Mouse (Mus musculus) limb, embryonic 13.5 days (tissue): Measurements from ENCODE around the gene Fam166b. TPM values are rescaled to one million over a fixed set of nuclear protein-coding genes. Genes with fewer than 3 reads are reported as not detected.

Experiments used
- ATAC-seq: fragments of 200-750 bp; cut with Nextera tagmentation; 2 replicates; pipeline ENCODE4 v1.8.0; 2017; ENCODE audit warnings: low read depth, moderate number of reproducible peaks, moderate TSS enrichment; ENCODE audit not compliant: low FRiP score
- H3K27ac ChIP-seq: fragments of 300-500 bp; sonication (generic); 2 replicates; pipeline ENCODE4 v1.5.1; 2015; ENCODE audit warnings: inconsistent platforms, mild to moderate bottlenecking, moderate library complexity
- H3K27me3 ChIP-seq: fragments of 300-500 bp; sonication (generic); 2 replicates; pipeline ENCODE4 v1.6.1; 2015; ENCODE audit warnings: mild to moderate bottlenecking, inconsistent platforms
- H3K36me3 ChIP-seq: fragments of 300-500 bp; sonication (generic); 2 replicates; pipeline ENCODE4 v1.6.1; 2015; ENCODE audit warnings: inconsistent platforms, mild to moderate bottlenecking, moderate library complexity
- H3K4me1 ChIP-seq: fragments of 300-500 bp; sonication (generic); 2 replicates; pipeline ENCODE4 v1.6.1; 2015; ENCODE audit warnings: inconsistent platforms
- H3K4me2 ChIP-seq: fragments of 300-500 bp; sonication (generic); replicated peaks from 2 replicates; pipeline ENCODE4 v1.6.1; 2015; ENCODE audit warnings: inconsistent platforms, mild to moderate bottlenecking, moderate library complexity
- H3K4me3 ChIP-seq: fragments of 300-500 bp; sonication (generic); 2 replicates; pipeline ENCODE4 v1.5.1; 2015; ENCODE audit warnings: moderate library complexity, mild to moderate bottlenecking, inconsistent platforms
- H3K9ac ChIP-seq: fragments of 300-500 bp; sonication (generic); 2 replicates; pipeline ENCODE4 v1.6.1; 2015; ENCODE audit warnings: mild to moderate bottlenecking, inconsistent platforms
- H3K9me3 ChIP-seq: fragments of 300-500 bp; sonication (generic); 2 replicates; pipeline ENCODE4 v1.6.1; 2016; ENCODE audit warnings: inconsistent platforms
- WGBS: fragments of 180-500 bp; shearing (Covaris S2); methylation state at CpG from one replicate; pipeline ENCODE4 v1.1.7; 2015; 5-methylcytosine and 5-hydroxymethylcytosine counted together
- polyA plus RNA-seq: library from polyadenylated mRNA; unstranded; fragments of >200 nt; fragmentation: Nextera tagmentation; extraction: Ambion mirVana; gene quantifications from 2 replicates; pipeline ENCODE4 v1.2.1, GENCODE M21; 2015

Gene Fam166b
- polyA plus RNA-seq, 1 experiment from 2014 or later, result not detected

- Histone ChIP-seq H3K4me3 (no peak overlapping the region), H3K9me3 (no peaks in the 10 kb centered on the region), H3K27ac (no peak overlapping the region), H3K9ac (no peak overlapping the region; the same call in 1 of the 2 replicates), H3K4me1 (0 out of 2 replicates have a peak, but pooled peaks cover 12% of the 10 kb centered on the region), H3K27me3 (peaks cover 9% of the 10 kb centered on the region), H3K4me2 (no peak overlapping the region), H3K36me3 (peaks cover 69% of the 10 kb centered on the region)
- 84% methylated on average over 16 of the region's 16 CpGs for WGBS
- ATAC-seq, result no peak
These were observed 11.5 kb downstream of the Fam166b start for GRCm38 (mm10) chr4:43417269-43418062.

- Histone ChIP-seq H3K4me3 (no peak overlapping the region), H3K27ac (no peak overlapping the region), H3K36me3 (peaks cover 55% of the 10 kb centered on the region), H3K4me1 (0 out of 2 replicates have a peak, but pooled peaks cover 12% of the 10 kb centered on the region), H3K27me3 (no peaks in the 10 kb centered on the region), H3K4me2 (no peak overlapping the region), H3K9ac (no peak overlapping the region), H3K9me3 (no peaks in the 10 kb centered on the region)
- ATAC-seq, result no peak
- 94% methylated on average over 22 of the region's 22 CpGs for WGBS
These were observed 12.9 kb downstream of the Fam166b start for GRCm38 (mm10) chr4:43416071-43416490.

GRCm38 (mm10) chr4:43415221-43416070 is 13.5 kb downstream of the Fam166b start:
- no peaks in the 10 kb centered on the region for H3K27me3 ChIP-seq
- 0 out of 2 replicates have a peak, but pooled peaks cover 12% of the 10 kb centered on the region for H3K4me1 ChIP-seq
- H3K9me3 ChIP-seq, result no peaks in the 10 kb centered on the region
- 88% methylated on average over 29 of the region's 29 CpGs for WGBS
- no peak overlapping the region for H3K27ac ChIP-seq
- ATAC-seq, result no peak
- no peak overlapping the region for H3K4me3 ChIP-seq
- no peak overlapping the region for H3K9ac ChIP-seq
- no peak overlapping the region for H3K4me2 ChIP-seq
- H3K36me3 ChIP-seq, result peaks cover 54% of the 10 kb centered on the region

DNA sequence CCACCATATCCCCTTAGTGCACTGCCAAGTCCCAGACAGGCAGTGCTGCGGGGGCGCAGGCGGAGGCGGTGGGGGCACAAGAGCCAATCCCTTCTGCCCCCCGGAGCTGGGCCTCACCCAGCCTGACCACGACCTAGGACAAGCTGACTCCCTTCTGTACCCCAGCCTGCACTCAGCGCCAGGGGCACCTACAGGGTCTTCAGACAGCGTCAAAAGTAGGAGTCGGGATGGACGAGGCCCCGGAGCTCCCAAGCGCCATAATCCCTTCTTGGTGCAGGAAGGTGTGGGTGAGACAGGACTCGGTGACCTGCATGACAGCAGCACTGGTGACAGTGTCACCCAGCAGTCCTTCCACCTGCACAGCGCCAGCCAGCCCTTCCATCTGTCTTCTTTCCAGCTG is 14.2 kb downstream of the Fam166b start:
- Histone ChIP-seq H3K4me2 (no peak overlapping the region), H3K27ac (no peak overlapping the region), H3K4me1 (0 out of 2 replicates have a peak, but pooled peaks cover 7% of the 10 kb centered on the region), H3K9me3 (no peaks in the 10 kb centered on the region), H3K4me3 (no peak overlapping the region), H3K9ac (no peak overlapping the region), H3K27me3 (no peaks in the 10 kb centered on the region), H3K36me3 (peaks cover 54% of the 10 kb centered on the region)
- 90% methylated on average over 14 of the region's 14 CpGs for WGBS
- ATAC-seq, result no peak

DNA sequence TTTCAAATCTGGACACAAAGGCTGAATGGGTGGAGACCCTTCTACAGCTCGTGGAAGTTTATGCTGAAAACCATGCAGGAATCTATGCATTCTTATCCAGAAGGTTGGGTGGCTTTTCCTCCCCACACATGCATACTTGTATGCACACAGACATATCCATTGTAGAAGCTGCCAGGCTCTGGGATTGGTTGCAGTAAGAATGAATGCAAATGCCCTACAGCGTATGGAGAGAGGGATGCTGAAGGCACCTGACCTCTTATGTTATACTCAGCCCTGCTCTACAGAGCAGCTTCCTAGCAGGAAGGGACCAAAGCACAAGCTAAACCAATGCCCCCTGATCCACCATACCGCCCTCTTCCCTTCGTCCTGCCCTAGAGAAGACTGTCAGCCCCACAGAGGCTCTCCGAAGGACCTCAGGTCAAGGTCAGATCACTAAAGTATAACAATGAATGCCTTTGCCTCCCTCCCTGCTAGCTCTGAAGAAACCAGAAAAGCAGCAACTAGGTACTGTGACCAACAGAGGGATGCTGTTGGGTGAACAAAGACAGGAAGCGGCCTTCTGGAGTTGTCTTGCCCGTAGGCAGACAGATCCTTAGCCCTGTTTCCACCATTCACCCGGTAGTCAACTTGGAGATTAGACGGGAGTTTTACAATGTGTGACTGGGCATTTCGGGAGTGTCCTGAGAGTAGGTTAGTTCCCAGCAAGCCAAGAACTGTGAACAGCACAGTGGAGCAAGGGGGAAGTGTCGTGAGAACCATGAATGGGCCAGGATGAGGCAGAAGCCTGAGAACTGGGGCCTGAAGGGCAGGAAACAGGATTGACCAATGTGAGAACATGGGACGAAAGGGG is 21.6 kb downstream of the Fam166b start:
- peak overlapping the region; percentile 70 for H3K9ac ChIP-seq
- no peaks in the 10 kb centered on the region for H3K27me3 ChIP-seq
- H3K4me1 ChIP-seq, result peaks cover 31% of the 10 kb centered on the region
- 0 out of 2 replicates have a peak, but pooled peaks cover 2% of the 10 kb centered on the region for H3K36me3 ChIP-seq
- peak overlapping the region; percentile 83; the same call in 1 of the 2 replicates for H3K27ac ChIP-seq
- ATAC-seq, result no peak
- peak overlapping the region; percentile 54 for H3K4me3 ChIP-seq
- peak overlapping the region; percentile 77 for H3K4me2 ChIP-seq
- H3K9me3 ChIP-seq, result no peaks in the 10 kb centered on the region
- 70% methylated on average over 12 of the region's 12 CpGs for WGBS

DNA sequence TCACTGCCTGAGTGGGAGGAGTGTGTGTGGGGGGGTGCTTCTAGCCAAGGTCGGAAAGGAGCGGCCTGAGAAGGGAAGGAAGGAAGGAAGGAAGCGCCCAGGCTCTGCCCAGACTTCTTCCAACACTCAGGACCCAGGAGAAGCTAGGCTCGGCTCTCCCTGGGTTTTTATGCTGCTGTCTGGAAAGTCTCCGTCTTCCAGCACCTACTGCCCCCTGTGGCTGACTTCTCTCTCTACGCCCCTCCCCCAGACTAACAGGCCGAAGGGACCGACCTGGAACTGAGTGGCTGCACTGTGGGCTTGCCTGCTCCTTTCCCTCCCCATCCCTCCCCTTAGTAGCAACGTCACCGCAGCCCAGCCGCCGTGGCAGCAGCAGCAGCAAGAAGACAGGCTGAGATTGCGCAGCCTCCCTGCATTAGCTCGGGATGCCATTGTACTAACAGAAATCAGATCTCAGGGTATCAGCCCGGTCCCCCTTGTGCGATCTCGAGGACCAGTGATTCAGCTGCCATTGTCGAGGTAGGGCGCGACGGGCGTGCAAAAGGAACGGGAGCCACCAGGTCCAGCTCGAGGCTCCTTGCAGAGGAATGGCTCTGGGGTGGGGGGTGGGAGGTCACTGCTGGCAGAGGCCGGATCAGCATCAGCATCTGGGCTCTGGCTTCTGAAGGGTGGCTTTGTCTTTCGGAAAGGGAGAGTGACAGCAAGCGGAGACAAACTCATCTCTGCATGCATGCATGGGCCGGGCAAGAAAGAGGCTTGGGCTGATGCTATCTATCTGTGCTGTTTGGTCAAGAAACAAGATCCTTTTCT is 22.6 kb downstream of the Fam166b start:
- peak; percentile 95 for ATAC-seq
- H3K27me3 ChIP-seq, result no peaks in the 10 kb centered on the region
- H3K9ac ChIP-seq, result peak overlapping the region; percentile 70
- peaks cover 40% of the 10 kb centered on the region for H3K4me1 ChIP-seq
- H3K4me3 ChIP-seq, result peak overlapping the region; percentile 54
- no peaks in the 10 kb centered on the region for H3K9me3 ChIP-seq
- H3K4me2 ChIP-seq, result peak overlapping the region; percentile 77
- peak overlapping the region; percentile 83 for H3K27ac ChIP-seq
- 3% methylated on average over 28 of the region's 28 CpGs for WGBS
- 0 out of 2 replicates have a peak, but pooled peaks cover 2% of the 10 kb centered on the region for H3K36me3 ChIP-seq

DNA sequence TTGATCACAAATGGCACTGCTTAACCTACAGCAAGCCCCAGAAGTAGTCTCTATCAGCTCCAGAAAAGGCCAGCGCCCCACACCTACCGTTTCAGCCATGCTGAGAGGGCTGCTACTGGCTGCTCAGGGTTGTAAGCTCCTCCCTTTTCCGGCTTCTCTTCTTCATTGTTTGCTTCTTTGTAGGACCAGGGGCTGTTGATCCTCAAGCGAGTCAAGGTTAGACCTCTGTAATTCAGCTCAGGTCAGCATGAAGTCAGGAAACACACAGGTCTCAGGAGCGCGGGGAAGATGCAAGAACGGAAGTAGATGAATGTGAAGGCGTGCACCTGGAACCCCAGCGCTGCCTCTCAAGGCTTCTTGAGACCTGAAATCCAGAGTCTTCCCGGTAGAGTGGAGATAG is 24.2 kb downstream of the Fam166b start:
- Histone ChIP-seq H3K9me3 (no peaks in the 10 kb centered on the region), H3K27me3 (no peaks in the 10 kb centered on the region), H3K9ac (no peak overlapping the region), H3K4me2 (no peak overlapping the region), H3K36me3 (0 out of 2 replicates have a peak, but pooled peaks cover 2% of the 10 kb centered on the region), H3K4me1 (peaks cover 57% of the 10 kb centered on the region), H3K27ac (no peak overlapping the region), H3K4me3 (no peak overlapping the region)
- ATAC-seq, result no peak
- 92% methylated on average over 10 of the region's 10 CpGs for WGBS

- no peaks in the 10 kb centered on the region for H3K36me3 ChIP-seq
- no peak for ATAC-seq
- peaks cover 69% of the 10 kb centered on the region for H3K4me1 ChIP-seq
- no peak overlapping the region for H3K4me3 ChIP-seq
- no peaks in the 10 kb centered on the region for H3K27me3 ChIP-seq
- H3K9me3 ChIP-seq, result no peaks in the 10 kb centered on the region
- H3K9ac ChIP-seq, result no peak overlapping the region
- H3K27ac ChIP-seq, result no peak overlapping the region
- WGBS, result 57% methylated on average over 9 of the region's 9 CpGs
- H3K4me2 ChIP-seq, result 0 out of 2 replicates have a peak overlapping the region, but pooled peaks have one; percentile 1
These were observed 26.7 kb downstream of the Fam166b start for GRCm38 (mm10) chr4:43402212-43402611.

DNA sequence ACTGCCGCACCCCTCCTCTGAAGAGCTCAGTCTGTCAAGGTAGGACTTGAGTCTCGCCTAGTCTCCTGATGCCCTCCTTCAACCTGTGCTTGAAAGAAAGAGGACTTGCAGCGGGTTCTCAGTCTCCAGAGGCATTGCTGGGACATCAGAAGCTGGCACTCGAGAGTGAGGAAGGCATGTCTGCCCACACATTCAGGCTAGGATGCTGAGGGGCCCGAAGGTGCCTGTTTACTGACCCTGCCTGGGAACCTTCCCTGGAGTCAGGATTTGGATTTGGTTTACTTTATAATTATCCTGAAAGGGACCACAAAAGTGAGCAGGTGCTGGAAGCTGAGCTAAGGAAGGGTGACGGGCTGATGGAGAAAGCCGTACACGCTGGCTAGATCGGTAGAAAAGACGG is 27.4 kb downstream of the Fam166b start:
- ATAC-seq, result no peak
- WGBS, result 81% methylated on average over 10 of the region's 10 CpGs
- peak overlapping the region; percentile 23; the same call in 1 of the 2 replicates for H3K4me2 ChIP-seq
- H3K9ac ChIP-seq, result peak overlapping the region; percentile 48; the same call in 1 of the 2 replicates
- peak overlapping the region; percentile 23; the same call in 1 of the 2 replicates for H3K4me3 ChIP-seq
- H3K36me3 ChIP-seq, result no peaks in the 10 kb centered on the region
- no peaks in the 10 kb centered on the region for H3K9me3 ChIP-seq
- H3K27ac ChIP-seq, result peak overlapping the region; percentile 40; the same call in 1 of the 2 replicates
- H3K27me3 ChIP-seq, result no peaks in the 10 kb centered on the region
- H3K4me1 ChIP-seq, result peaks cover 68% of the 10 kb centered on the region

DNA sequence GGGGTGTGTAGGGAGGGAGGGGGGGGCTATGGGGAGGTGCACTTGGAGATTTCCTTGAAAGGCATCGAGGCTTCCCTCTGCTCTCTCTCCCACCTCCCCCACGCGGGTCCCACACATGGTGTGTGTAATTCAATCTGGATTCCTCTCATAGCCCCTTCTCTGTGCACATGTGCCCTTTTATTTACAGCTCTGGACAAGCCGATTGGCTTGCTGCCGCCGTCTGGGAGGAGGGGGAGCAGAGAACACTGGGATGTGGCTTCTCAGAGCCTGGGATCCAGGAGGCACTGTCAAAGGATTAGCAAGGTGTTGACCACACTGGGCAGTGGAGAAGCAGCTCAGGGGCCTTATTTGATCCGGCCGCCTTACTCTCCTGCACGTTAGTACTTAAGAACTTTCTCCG is 28.0 kb downstream of the Fam166b start:
- H3K27ac ChIP-seq, result peak overlapping the region; percentile 40; the same call in 1 of the 2 replicates
- peaks cover 68% of the 10 kb centered on the region for H3K4me1 ChIP-seq

More for the DNA sequence above, 28.0 kb downstream of the Fam166b start:
- no peaks in the 10 kb centered on the region for H3K27me3 ChIP-seq
- peak overlapping the region; percentile 23; the same call in 1 of the 2 replicates for H3K4me3 ChIP-seq
- 11% methylated on average over 10 of the region's 10 CpGs for WGBS
- peak overlapping the region; percentile 23; the same call in 1 of the 2 replicates for H3K4me2 ChIP-seq
- peak overlapping the region; percentile 48; the same call in 1 of the 2 replicates for H3K9ac ChIP-seq
- no peaks in the 10 kb centered on the region for H3K9me3 ChIP-seq
- ATAC-seq, result peak; percentile 84
- H3K36me3 ChIP-seq, result no peaks in the 10 kb centered on the region
